8 mouse cellular contexts compared by ENCODE assay signal in genomic region chr15:103034807-103035547, GRCm38 (mm10). TPM values are rescaled to one million over a fixed set of nuclear protein-coding genes. Genes with fewer than 3 reads are reported as not detected.
DNase-seq lines count a peak whose midpoint lies in the region; ATAC-seq and TF ChIP-seq lines count a peak whose summit lies in the region.

No protein-coding gene starts in this region.

- no peaks in the 10 kb centered on the region for H3K36me3 ChIP-seq in lung, embryonic 14.5 days (ENCODE audit: insufficient read depth)
- H3K36me3 ChIP-seq in intestine, postnatal 0 days (ENCODE audit: control insufficient read depth, insufficient read depth): no peaks in the 10 kb centered on the region
- no peaks in the 10 kb centered on the region for H3K36me3 ChIP-seq in neural tube, embryonic 15.5 days

- no peak overlapping the region for H3K27ac ChIP-seq in lung, embryonic 14.5 days (ENCODE audit: low read depth)
- H3K27ac ChIP-seq in intestine, postnatal 0 days (ENCODE audit: low read depth, low read length): no peak overlapping the region
- H3K27ac ChIP-seq in neural tube, embryonic 15.5 days (replicated peaks): peak overlapping the region; percentile 83

- TF ChIP-seq CTCF in lung, embryonic 14.5 days (IDR thresholded peaks at IDR 0.05; ENCODE audit: low read depth): no peak
- TF ChIP-seq CTCF in intestine, postnatal 0 days (IDR thresholded peaks at IDR 0.05; ENCODE audit: low read depth): peak; percentile 9; the same call in 1 of the 2 replicates

- H3K9ac ChIP-seq in lung, embryonic 14.5 days: peak overlapping the region; percentile 52
- H3K9ac ChIP-seq in intestine, postnatal 0 days (ENCODE audit: low read depth, low read length): peak overlapping the region; percentile 35
- peak overlapping the region; percentile 47 for H3K9ac ChIP-seq in neural tube, embryonic 15.5 days (replicated peaks)

- peak overlapping the region; percentile 51 for H3K4me3 ChIP-seq in lung, embryonic 14.5 days (ENCODE audit: low read depth, low read length)
- peak overlapping the region; percentile 41 for H3K4me3 ChIP-seq in intestine, postnatal 0 days (ENCODE audit: low read depth, low read length)
- H3K4me3 ChIP-seq in neural tube, embryonic 15.5 days (replicated peaks): peak overlapping the region; percentile 41

- H3K27me3 ChIP-seq in lung, embryonic 14.5 days (ENCODE audit: insufficient read depth, low read length): peaks cover 94% of the 10 kb centered on the region
- H3K27me3 ChIP-seq in intestine, postnatal 0 days (replicated peaks; ENCODE audit: control insufficient read depth, insufficient read depth, low read length): peaks cover 74% of the 10 kb centered on the region
- H3K27me3 ChIP-seq in neural tube, embryonic 15.5 days (replicated peaks): no peaks in the 10 kb centered on the region

- H3K4me1 ChIP-seq in lung, embryonic 14.5 days (ENCODE audit: insufficient read depth): no peaks in the 10 kb centered on the region
- no peaks in the 10 kb centered on the region for H3K4me1 ChIP-seq in intestine, postnatal 0 days (replicated peaks; ENCODE audit: control insufficient read depth, insufficient read depth, low read length)
- H3K4me1 ChIP-seq in neural tube, embryonic 15.5 days: peaks cover 87% of the 10 kb centered on the region

- intact Hi-C loops in left cerebral cortex, postnatal 14 days (cut with DNase I): no loop called here

- WGBS in lung, embryonic 14.5 days: under 1% methylated on average over 34 of the region's 34 CpGs
- under 1% methylated on average over 34 of the region's 34 CpGs for WGBS in intestine, postnatal 0 days
- 1% methylated on average over 34 of the region's 34 CpGs for WGBS in neural tube, embryonic 15.5 days

- ATAC-seq in lung, embryonic 14.5 days (ENCODE audit: insufficient read depth): peak; percentile 67
- ATAC-seq in intestine, postnatal 0 days: no peak
- peak; percentile 76 for ATAC-seq in neural tube, embryonic 15.5 days (ENCODE audit: low FRiP score)

- no peak for DNase-seq in lung, embryonic 14.5 days
- DNase-seq in lung, postnatal 14 days: no peak
- peak; percentile 71 for DNase-seq in embryo, embryonic 9.5 days (ENCODE audit: extremely low spot score)
- DNase-seq in left cerebral cortex, postnatal 14 days (ENCODE audit: low spot score in 2 of 2): no peak
- DNase-seq in frontal cortex, postnatal 10 days (ENCODE audit: low spot score in 2 of 2): no peak
- DNase-seq in MN1 (ENCODE audit: low spot score): no peak

- H3K4me2 ChIP-seq in lung, embryonic 14.5 days: peak overlapping the region; percentile 72
- H3K4me2 ChIP-seq in intestine, postnatal 0 days (replicated peaks; ENCODE audit: low read depth): peak overlapping the region; percentile 58
- H3K4me2 ChIP-seq in neural tube, embryonic 15.5 days: peak overlapping the region; percentile 64

- H3K9me3 ChIP-seq in lung, embryonic 14.5 days (ENCODE audit: low read depth, low read length): no peaks in the 10 kb centered on the region
- H3K9me3 ChIP-seq in intestine, postnatal 0 days (ENCODE audit: control insufficient read depth): no peaks in the 10 kb centered on the region
- H3K9me3 ChIP-seq in neural tube, embryonic 15.5 days (replicated peaks): no peaks in the 10 kb centered on the region

RNA-seq across cellular contexts. Expression of gene Hoxc4, which starts 16.2 kb away (rescaled TPM):
- polyA plus RNA-seq in lung, embryonic 14.5 days (2014; fragmentation: Nextera tagmentation; extraction: Ambion mirVana): 1.5 and 2.1 TPM in 2 replicates
- polyA plus RNA-seq in intestine, postnatal 0 days (2015; fragmentation: Nextera tagmentation; extraction: Ambion mirVana): 4.8 and 5.2 TPM in 2 replicates
- 26.7 and 48.6 TPM in 2 replicates for polyA plus RNA-seq in neural tube, embryonic 15.5 days (2015; fragmentation: Nextera tagmentation; extraction: Ambion mirVana)
- not detected for total RNA-seq in left cerebral cortex, postnatal 14 days (2021)

RNA-seq across cellular contexts. Expression of gene Hoxc6, which starts 36.9 kb away (rescaled TPM):
- not detected in 2 replicates for polyA plus RNA-seq in lung, embryonic 14.5 days (2014; fragmentation: Nextera tagmentation; extraction: Ambion mirVana)
- 3.0 and 3.5 TPM in 2 replicates for polyA plus RNA-seq in intestine, postnatal 0 days (2015; fragmentation: Nextera tagmentation; extraction: Ambion mirVana)
- polyA plus RNA-seq in neural tube, embryonic 15.5 days (2015; fragmentation: Nextera tagmentation; extraction: Ambion mirVana): 23.4 and 35.1 TPM in 2 replicates
- total RNA-seq in left cerebral cortex, postnatal 14 days (2021): not detected

RNA-seq across cellular contexts. Expression of gene Hoxc8, which starts 44.6 kb away (rescaled TPM):
- polyA plus RNA-seq in lung, embryonic 14.5 days (2014; fragmentation: Nextera tagmentation; extraction: Ambion mirVana): not detected in 2 replicates
- polyA plus RNA-seq in intestine, postnatal 0 days (2015; fragmentation: Nextera tagmentation; extraction: Ambion mirVana): 3.5 and 4.6 TPM in 2 replicates
- polyA plus RNA-seq in neural tube, embryonic 15.5 days (2015; fragmentation: Nextera tagmentation; extraction: Ambion mirVana): 56.5 and 108 TPM in 2 replicates
- not detected for total RNA-seq in left cerebral cortex, postnatal 14 days (2021)

RNA-seq across cellular contexts. Expression of gene Hoxc9, which starts 58.7 kb away (rescaled TPM):
- not detected in 2 replicates for polyA plus RNA-seq in lung, embryonic 14.5 days (2014; fragmentation: Nextera tagmentation; extraction: Ambion mirVana)
- 0.43 and 0.58 TPM in 2 replicates for polyA plus RNA-seq in intestine, postnatal 0 days (2015; fragmentation: Nextera tagmentation; extraction: Ambion mirVana)
- 19.7 and 30.9 TPM in 2 replicates for polyA plus RNA-seq in neural tube, embryonic 15.5 days (2015; fragmentation: Nextera tagmentation; extraction: Ambion mirVana)
- total RNA-seq in left cerebral cortex, postnatal 14 days (2021): not detected

Comparison
In these comparisons a context has a peak if more than half of its experiments do, and no peak if none do; other contexts are left out.
1. RNA of gene Hoxc8, which starts 44.6 kb away (polyA plus RNA-seq): 56.5 to 108 TPM in neural tube, embryonic 15.5 days; 3.5 to 4.6 TPM in intestine, postnatal 0 days and not detected in lung, embryonic 14.5 days; every median in the first group is over 10 times any median in the second.
2. Peak in every context shown above with its lines, with median percentiles within 50 percentile points of each other: H3K4me2 ChIP-seq, H3K4me3 ChIP-seq and H3K9ac ChIP-seq.